Mouse (Mus musculus) erythroblast, adult 5-6 weeks (primary cell): Measurements from ENCODE around the gene Plekhj1. TPM values are rescaled to one million over a fixed set of nuclear protein-coding genes. Genes with fewer than 3 reads are reported as not detected.

Source experiments
- ATAC-seq: replicated peaks from 2 replicates; pipeline ENCODE4 v1.8.0; 2016; ENCODE audit warnings: moderate number of reproducible peaks, mild to moderate bottlenecking, moderate TSS enrichment, inconsistent platforms; ENCODE audit not compliant: poor library complexity, low FRiP score, severe bottlenecking
- total RNA-seq, 2 experiments: library from RNA; stranded (forward) in 1 of 2; stranded (reverse) in 1 of 2; fragments of 150-400 nt in 1 of 2; fragments of 200-764, 138-1000 nt in 1 of 2; gene quantifications; 2 replicates each; pipeline versions ENCODE4 v1.2.3 to v1.2.4; 2015 to 2017; ENCODE audit warnings: low replicate concordance in 2 of 2

Gene Plekhj1
- total RNA-seq, 2 experiments from 2014 or later: 13.9 to 45.2 TPM

DNA sequence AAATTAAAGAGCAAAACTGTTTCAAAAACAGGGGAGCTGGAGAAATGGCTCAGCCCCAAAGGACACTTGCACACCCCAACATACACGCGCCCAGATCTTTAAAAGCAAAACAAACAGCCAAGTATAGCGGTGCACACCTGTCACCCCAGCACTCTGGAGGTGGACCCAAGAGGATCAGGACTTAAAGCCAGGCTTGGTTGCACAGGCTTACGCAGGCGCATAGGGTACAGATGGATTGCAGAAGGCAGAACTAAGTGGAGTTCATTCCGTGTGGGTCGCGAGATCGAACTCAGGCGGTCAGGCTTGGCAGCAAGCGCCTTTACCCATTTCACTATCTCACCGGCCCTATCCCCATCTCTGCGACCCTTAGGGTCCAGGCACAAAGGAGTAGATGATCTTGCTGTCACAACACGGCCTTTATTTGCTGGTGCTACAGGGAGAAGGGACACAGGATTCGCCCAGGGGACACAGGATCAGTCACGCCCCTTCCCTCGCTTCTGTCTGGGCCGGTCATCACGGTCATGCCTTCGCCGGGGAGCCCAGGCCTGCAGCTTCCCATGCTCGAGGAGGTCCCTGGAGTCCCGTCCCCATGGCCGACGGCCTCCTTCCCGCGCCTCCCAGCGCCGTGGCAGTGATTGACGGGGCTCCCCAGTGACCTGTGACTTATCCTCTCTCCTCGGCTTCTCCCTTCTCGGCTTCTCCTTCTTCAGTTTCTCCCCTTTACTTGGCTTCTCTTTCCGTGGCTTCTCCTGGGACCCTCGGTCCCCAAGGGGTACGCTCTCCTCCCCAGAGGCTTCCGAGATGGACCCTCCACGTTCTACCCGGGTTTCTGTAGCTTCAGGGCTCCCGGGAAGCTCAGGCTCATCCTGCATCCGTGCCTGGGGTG lies 9.9 kb upstream of the Plekhj1 start:
- ATAC-seq: no peak

DNA sequence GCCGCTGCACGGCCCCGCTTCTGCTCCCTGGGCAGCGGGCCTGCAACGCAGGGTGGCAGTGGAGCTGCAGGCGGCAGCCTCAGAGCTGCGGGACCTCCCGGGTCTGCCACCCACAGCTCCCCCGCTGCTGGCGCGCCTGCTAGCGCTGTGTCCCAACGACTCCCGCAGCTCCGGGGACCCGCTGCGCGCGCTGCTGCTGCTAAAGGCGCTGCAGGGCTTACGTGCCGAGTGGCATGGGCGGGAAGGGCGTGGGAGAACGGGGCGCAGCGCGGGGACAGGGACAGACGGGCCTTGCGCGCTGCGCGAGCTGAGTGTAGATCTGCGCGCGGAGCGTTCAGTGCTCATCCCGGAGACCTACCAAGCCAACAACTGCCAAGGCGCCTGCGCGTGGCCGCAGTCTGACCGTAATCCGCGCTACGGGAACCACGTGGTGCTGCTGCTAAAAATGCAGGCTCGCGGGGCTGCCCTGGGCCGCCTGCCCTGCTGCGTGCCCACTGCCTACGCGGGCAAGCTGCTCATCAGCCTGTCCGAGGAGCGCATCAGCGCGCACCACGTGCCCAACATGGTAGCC lies 8.7 kb upstream of the Plekhj1 start:
- no peak for ATAC-seq

DNA sequence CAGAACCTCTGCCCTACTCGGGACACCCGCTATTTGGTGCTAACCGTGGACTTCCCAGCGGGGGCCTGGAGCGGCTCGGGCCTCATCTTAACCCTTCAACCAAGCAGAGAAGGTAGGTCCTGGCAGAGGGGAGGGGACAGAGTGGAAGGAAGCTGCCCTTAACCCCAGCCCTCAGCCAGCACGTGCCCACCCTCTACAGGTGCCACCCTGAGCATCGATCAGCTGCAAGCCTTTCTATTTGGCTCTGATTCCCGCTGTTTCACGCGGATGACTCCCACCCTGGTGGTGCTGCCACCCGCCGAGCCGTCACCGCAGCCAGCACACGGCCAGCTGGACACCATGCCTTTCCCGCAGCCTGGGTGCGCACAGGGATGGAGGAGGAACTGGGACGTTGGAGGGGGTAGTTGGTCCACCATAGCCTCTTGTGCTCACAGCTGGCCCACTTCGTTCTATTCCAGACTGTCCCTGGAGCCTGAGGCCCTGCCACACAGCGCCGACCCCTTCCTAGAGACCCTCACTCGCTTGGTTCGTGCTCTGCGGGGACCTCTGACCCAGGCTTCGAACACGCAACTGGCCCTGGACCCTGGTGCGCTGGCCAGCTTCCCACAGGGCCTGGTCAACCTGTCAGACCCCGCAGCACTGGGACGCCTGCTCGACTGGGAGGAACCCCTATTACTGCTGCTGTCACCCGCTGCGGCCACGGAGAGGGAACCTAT lies 8.1 kb upstream of the Plekhj1 start:
- no peak for ATAC-seq

DNA sequence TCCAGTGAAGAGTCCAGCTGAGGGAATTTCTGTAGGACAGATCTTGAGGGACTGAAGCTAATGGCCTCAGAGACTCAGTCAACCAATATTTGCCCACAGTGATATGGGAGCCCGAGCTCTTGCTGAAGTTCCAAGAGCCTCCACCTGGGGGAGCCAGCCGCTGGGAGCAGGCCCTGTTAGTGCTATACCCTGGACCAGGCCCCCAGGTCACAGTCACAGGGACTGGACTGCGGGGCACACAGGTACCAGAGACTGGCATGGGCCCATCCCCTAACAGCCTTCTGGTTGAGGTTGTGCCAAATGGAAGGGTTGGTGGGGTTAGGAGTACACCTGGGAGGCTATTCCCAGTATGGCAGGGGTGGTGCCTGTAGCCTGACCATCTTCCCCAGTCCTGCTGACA lies 7.5 kb upstream of the Plekhj1 start:
- peak; percentile 68 for ATAC-seq

DNA sequence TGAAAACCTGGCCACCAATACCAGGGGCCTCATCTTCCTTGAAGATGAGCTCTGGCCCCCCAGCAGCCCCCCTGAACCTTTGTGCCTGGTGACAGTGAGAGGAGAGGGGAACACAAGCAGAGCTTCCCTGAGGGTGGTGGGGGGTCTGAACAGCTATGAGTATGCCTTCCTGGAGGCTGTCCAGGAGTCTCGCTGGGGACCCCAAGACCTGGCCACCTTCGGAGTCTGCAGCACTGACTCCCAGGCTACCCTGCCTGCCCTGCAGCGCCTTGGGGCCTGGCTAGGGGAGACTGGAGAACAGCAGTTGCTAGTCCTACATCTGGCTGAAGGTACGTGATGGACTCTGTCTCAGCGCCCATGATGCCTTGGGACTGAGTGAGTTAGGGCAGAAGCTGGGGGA lies 6.9 kb upstream of the Plekhj1 start:
- ATAC-seq: no peak

DNA sequence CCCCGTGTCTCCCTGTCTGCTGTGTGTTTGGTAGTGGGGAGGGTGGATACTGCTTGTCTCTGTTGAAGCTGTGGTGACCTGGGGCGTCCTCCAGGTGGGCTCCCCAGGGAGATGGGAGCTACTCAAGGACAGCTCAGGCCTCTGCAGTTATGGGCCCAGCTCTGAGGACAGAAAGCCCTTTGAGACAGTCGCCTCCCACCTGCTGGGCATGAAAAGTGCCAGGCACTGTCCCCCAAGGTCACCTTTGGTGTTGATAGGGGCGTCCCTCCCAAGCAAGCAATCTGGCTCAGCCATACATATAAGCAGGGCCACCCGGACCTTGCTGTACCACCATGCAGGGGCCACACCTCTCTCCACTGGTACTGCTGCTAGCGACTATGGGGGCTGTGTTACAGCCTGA lies 6.5 kb upstream of the Plekhj1 start, which contains the start of gene Amh:
Gene Amh (plus strand): TSS at position 328 of the 400 bp plus-strand sequence.
- ATAC-seq: no peak

DNA sequence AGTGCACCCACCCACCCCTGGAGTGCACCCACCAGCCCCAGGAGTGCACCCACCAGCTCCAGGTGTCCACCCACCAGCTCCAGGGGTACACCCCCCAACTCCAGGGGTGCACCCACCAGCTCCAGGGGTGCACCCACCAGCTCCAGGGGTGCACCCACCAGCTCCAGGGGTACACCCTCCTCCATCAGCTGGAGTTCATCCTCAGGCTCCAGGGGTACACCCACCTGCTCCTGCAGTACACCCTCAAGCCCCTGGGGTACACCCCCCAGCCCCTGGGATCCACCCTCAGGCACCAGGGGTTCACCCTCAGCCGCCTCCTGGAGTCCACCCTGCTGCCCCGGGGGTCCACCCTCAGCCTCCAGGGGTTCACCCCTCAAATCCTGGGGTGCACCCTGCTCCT lies 5.9 kb upstream of the Plekhj1 start:
- ATAC-seq: no peak

DNA sequence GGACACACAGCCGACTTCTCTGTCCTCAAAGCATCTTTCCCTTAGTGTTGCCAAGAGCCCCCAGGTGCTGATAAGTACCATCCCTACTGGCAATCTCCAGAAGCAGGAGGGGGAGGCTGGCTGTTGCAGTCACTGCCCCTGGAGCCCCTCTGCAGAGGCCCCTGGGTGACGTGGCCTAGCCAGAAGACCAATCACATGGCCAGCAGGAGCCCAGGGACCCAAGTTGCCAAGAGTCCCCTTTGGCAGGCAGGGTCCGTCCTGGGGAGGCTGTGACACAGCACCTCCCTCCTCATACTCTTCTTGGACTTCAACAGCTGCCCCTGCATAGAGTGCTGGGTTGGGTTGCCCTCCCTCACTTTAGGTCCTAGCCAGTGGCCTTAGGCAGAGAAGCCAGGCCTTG lies 4.6 kb upstream of the Plekhj1 start:
- ATAC-seq: no peak

DNA sequence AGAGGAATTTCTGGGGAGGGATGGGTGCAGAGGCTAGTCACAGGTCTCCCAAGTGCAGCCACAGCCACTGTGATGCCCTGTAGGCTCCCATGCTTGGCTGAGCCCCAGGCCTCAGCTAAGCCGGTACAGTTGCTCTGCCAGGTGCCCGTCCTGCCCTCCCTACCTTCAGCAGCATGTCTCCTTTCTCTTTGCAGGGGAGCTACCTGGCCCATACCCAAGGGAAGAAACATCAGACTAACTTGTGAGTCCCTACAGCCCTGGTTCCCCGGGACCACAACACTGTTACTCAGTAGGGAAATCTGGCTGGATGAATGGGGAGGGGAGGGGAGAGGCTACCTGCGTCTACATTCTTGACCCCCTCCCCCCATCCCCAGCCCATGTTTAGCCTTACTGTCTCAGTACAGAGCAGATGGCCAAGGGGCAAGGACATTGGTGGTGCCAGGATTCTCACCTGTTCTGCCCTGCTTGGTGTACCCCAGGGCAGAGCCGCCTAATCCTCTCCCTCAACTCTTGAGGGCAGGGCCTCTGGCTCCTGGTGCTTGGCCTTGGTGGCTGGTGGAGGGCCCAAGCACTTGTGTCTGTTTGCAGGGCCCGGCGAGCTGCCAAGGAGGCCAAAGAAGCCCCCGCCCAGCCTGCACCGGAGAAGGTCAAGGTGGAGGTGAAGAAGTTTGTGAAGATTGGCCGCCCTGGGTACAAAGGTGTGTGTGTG lies 3.9 kb upstream of the Plekhj1 start:
- ATAC-seq: no peak

DNA sequence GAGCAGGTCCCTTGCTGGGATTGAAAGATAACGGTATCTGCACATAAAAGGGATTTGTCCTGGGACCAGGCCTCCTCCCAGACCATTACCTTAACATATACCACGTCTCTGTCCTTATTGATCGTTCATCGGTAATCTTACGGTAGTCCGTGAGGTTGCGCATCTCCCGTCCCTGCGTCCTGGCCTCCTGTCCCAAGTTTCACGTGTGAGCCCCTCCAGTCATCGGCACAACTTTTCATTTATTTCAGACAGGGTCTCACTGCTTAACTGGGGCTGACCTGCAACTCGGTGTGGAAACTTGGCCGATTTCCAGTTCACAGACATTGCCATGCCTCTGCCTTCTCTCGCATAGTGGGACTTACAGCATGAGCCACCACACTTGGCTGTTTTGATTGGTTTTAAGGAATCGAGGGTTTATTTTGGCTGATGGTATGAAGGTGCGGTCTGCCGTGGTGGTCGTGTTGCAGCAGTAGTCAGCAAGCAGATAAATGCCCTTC lies 692 bp upstream of the Plekhj1 start:
- peak; percentile 13 for ATAC-seq

DNA sequence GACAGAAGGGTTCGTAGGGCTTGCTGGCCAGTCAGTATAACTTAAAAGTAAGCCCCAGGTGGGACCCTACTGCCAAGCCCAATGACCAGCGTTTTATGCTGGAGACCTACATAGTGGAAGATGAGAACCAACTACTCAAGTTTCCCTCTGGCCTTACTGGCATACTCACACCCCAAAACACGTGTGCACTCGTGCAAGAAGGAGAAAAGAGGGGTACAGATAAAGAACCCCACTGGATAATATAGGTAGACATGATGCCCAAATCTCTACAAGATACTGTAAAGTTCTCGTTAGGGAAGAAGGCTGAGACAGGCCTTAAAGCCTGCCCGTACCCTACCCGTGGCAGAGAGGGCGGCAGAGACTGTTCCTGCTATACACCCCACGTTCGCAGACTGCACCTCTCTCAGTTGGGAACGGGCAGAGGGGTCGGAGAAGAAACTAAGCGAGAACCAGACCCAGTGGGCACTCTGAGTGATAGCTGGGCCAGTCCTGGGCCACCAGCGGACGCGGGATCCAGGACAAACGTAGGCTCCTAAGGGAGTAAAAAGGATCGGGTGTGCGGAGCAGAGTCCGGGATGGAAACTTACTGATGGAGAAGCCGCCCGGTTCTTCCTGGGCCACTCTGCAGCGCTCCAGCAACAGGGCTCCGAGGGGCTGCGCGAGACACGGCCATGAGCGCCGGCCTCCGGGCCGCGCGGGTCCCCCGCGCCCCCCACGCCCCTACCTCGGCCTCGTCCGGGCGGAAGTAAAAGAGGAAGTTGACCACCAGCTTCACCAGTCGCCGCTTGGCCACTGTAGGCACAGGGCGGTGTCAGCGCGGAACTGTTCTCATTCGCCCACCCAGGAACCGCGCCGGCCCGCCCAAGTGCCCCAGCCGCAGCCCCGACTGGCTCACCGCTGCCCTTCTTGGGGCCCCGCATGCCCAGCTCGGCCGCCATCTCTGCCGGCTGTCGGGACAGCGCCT lies 958 bp downstream of the Plekhj1 start:
- no peak for ATAC-seq

DNA sequence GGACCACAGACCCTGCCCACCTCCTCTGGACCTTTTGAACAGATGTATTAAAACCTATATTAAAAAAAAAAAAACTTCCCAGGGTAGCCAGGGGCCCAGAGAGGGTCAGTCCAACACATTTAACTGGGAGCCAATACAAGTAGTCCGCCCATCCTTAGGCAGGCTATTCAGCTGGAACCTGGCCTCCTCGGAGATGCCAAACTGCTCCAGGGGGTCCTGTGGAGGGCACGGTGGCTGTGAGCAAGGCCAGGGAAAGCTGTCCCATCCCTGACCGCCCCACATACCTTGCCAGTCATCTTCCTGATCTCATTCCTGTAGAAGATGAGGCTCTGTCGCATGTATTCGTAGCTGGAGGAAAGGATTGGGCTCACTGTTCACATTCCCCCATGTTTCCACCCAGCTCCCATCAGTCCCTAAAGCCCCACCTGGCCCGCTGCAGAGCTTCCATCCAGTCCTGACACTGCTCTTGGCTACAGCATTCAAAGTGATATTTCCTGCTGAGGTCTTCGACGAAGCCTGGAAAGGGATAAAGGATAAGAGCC lies 2.0 kb downstream of the Plekhj1 start:
- ATAC-seq: no peak

DNA sequence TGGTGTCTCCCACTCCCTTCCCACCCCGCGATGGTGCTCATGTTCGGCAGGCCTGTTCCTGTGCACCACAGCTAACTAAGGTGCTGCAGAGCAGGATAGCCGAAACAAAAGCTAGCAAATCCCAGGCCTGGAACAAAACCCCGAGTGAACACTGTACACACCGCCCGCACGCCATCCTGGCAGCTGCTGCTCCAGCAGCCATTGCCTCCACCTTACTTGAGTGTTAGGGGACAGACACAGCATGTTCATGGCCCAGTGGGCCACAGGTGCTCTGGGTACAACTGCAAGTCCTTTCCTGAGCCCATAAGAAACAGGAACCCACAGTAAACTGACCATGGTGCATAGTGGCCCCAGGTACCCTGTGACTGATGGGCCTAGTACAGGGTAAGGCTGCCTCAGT lies 3.7 kb downstream of the Plekhj1 start:
- no peak for ATAC-seq

DNA sequence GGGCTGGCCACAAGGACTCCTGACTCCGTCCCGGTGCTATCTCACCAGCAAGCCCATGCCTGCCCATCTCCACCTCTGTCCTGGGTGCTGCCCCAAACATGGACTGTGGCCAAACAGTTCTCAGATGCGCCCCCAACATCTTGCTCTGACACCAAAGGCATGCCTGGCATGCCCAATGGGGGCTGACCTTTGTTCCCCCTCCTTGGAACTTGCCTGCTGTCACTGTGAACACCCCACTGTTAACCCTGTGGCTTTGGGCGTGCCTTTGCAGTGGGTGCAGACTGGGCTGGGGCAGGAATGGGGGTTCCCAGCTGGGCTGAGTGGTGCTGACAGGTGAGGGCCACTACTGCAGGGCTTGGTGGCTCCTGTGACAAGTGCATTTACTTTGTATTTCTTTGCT lies 4.6 kb downstream of the Plekhj1 start:
- no peak for ATAC-seq

DNA sequence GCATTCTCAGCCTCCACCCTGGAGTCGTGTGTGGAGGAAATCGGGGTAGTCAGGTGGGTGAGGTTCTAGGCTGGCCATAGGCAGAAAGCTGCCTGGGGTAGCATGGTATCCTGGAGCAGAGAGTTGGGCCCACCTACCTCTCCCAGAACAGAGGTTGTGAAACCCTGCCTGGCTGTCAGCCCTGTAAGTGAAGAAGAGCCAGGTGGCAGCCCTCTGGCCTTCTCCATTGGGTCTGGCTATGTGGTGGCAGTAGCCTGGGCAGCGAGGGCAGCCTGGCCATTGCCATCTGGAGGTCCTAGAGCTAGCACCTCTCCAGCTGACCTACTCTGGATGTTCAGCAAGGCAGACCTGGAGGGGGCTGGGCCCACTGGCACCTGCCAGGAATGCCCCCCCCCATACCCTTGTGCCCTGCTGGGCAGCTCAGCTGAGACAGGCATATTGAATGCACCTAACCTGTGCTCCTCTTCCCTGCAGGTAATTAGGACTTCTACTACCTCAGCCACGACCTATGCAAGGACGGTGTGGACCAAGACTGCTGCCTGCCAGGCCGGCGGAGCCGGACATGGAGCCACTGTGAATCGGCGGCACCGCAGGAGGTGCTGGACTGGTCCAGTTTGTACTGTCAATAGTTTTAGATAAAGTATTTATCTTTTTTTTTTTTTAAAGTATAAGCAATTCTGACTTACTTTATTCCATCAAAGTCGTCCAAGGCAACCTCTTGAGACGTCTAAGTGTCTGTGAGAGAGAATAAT lies 5.2 kb downstream of the Plekhj1 start:
- no peak for ATAC-seq

DNA sequence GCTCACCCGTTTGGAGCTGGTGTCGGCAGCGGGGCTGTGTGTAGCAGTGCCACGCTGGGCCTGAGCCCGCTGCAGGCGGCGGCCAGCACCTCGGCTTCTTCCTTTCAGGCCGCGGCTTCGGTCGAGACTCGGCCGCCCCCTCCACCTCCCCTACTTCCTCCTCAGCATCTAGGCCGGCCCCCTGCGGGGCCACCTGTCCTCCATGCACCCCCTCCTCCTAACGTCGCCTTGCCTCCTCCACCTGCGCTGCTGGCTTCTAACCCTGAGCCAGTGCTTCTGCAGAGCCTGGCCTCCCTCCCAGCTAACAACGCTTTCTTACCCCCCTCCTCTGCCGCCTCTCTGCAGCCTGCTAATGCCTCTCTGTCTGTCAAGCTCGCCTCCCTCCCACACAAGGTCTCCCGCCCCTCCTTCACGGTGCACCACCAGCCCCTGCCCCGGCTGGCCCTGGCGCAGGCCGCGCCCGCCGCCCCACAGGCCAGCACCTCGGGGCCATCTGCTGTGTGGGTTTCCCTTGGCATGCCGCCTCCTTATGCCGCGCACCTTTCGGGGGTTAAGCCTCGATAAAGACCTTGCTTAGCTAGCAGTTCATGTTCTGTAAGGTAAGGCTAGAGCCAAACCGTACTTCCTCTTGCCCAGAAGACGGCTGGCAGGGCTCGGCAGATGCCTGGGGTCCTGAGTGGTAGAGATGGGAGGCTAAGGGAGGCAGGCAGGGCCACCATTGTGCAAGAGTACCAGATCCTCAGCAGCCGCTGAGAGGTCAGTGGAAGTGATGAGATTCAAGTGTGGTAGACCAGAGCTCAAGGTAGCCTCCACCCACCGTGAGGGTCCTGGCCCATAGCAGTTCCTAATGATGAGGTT lies 6.0 kb downstream of the Plekhj1 start:
- ATAC-seq: no peak
